Mouse (Mus musculus) spleen, adult 2 months (tissue): Measurements from ENCODE around the gene Creb3.

ENCODE experiments used
- CTCF ChIP-seq: fragments of 200-500 bp; IDR thresholded peaks from 2 replicates; pipeline ENCODE4 v1.5.1; 2011; ENCODE audit warnings: mild to moderate bottlenecking, inconsistent platforms; ENCODE audit not compliant: insufficient read depth, insufficient read length, insufficient replicate concordance; ENCODE audit errors: extremely low read depth
- POLR2A ChIP-seq: fragments of 200-500 bp; IDR thresholded peaks from 2 replicates; pipeline ENCODE4 v1.6.1; 2011; ENCODE audit warnings: low read depth, low read length, inconsistent platforms

GRCm38 (mm10) chr4:43585682-43586081, 23.6 kb downstream of the Creb3 start:
- TF ChIP-seq POLR2A (no peak), CTCF (no peak)
